Mouse (Mus musculus) thymus, postnatal 14 days (tissue): Measurements from ENCODE around the gene 4933417A18Rik.
A peak's percentile ranks its signal among the peaks of the same experiment; 100 is the strongest.
"Not testable (repeated sequence)": the region's sequence is repeated elsewhere in the genome, so short reads cannot be mapped to it uniquely, and the experiment has no call there.

ENCODE experiments used
- DNase-seq: peaks from one replicate; pipeline ENCODE4 v3.0.0; 2021

Gene 4933417A18Rik

DNA sequence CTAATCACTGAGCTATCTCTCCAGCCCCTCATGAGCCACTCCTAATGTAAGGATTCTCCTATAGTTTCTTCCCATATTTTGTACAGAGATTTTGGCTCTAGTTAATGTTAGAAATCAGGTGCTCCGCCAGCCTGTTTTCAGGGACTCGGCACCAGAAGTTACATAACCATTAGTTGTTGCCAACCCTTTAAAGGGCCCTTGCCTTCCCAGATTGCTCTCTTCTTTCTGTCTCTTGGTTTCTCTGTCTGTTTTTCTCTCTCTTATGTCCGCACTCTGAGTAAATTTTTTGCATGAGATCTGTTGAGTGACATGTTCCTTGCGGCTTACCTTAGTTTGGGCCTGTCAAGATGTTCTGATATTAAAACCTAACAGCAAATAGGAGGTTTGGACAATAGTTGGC, 51.9 kb downstream of the 4933417A18Rik start:
- no peak for DNase-seq

DNA sequence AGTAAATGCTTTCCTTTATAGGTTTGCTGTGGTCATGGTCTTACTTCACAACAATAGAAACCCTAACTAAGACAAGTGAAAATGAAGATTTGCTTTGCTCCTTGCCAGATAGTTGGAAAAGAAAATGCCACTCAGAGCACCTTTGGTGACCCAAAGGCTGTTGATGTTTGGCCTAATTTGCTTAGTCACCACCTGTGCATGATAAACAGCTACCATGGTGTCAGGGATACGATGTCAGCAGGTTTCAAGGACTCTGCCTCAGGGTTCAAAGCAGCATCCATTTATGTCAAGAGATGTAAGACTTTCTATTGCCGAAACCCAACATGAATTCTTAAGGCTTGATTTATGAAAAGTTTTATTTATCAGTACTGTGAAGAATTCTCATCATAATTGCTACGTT, 53.2 kb downstream of the 4933417A18Rik start:
- no peak for DNase-seq

DNA sequence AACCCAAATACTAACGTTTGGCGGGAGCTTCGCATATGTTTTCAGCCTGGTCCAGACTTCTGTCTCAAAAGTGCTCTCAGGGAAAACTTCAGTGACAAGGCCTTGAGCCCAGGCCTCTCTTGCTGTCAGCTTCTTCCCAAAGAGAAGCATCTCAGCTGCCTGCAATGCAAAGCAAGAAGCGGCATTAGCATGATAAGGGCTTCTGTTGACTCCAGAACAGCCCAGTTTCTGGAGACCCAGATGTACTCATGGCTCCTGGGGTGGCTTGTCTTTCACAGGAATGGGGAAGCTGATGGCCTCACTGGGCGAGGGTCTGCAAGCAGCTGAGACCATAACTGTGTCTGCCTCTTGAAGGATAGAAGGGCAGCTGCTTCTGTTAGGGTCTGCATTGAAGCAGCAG, 54.4 kb downstream of the 4933417A18Rik start:
- not testable (repeated sequence) for DNase-seq

DNA sequence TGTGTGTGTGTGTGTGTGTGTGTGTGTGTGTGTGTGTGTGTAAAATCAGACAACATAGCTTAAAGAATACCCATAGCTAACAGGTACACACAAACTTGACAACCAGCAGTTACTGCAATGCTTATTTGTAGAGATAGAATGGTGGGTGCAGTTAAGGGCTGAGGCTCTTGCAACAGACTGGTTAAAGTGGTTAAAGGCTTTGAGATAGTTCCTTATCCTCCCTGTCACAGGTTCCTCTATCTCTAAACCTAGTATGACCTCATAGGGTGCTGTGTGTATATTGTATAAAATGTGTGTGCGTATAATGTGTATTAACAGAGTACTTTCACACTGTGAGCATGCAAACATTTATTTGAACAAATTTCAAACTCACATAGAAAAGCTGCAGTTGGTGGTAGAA, 59.3 kb downstream of the 4933417A18Rik start:
- DNase-seq = not testable (repeated sequence)

DNA sequence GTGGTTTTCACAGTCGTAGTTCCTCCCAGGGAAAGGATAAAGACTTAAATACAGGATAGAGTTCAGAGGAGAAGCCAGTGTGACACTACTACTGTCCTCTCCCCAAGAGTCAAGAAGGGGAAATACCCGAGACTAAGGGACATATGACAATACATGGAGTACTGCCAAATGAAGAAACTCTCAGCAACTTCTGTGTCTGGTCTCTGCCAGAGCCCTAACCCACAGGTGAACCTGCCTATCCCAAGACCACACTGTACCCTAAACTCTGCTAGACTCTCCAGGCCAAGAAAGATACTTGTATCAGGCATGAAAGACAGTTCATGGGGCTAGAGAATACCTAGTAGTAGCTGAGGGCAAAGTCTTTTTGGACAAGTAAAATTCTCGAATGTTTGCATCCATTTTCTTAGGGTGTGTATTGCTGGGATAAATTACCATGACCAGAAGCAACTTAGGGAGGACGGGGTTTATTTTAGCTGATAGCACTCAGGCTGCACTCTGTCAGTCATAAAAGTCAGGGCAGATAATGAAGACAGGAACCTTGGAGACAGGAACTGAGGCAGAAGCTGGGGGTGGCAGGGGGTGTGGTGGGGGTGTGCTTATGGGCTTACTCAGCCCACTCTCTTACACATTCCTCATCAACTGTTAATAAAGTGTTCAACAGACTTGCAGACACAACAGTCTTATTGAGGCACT, 67.5 kb downstream of the 4933417A18Rik start:
- no peak for DNase-seq

DNA sequence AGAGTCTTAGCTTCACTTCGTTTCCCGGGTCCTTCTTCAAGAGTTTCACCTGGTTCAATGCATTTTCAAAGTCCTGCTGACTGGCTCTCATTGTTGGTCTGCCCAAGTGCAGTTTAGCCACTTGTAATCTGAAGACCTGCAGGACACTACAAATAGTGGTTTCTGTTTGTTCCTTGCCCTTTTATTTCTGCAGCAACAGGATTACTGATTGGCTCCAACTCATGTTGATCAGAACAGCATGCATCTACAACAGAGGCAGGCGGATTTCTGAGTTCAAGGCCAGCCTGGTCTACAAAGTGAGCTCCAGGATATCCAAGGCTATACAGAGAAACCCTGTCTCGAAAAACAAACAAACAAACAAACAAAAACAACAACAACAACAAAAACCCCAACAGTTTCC, 68.9 kb downstream of the 4933417A18Rik start:
- no peak for DNase-seq

DNA sequence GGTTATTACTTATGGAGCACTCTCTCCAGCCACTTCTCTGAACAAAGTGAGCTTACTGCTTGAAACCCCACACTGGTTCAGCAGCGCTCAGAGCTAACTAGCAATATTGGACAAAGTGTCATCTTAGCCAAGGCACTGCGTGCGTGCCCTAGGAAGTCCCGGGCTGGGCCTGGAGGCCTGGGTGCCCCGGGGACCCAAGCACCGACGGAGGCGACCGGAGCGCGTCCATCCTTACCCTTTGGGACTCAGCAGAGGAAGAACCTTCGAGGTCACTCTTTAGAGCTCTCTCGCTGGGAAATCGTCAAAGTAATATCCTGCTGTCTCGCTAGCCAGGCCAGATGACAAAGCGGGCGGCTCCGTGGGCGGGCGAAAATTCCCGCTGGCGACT, 69.4 kb downstream of the 4933417A18Rik start:
- DNase-seq = peak; percentile 58

DNA sequence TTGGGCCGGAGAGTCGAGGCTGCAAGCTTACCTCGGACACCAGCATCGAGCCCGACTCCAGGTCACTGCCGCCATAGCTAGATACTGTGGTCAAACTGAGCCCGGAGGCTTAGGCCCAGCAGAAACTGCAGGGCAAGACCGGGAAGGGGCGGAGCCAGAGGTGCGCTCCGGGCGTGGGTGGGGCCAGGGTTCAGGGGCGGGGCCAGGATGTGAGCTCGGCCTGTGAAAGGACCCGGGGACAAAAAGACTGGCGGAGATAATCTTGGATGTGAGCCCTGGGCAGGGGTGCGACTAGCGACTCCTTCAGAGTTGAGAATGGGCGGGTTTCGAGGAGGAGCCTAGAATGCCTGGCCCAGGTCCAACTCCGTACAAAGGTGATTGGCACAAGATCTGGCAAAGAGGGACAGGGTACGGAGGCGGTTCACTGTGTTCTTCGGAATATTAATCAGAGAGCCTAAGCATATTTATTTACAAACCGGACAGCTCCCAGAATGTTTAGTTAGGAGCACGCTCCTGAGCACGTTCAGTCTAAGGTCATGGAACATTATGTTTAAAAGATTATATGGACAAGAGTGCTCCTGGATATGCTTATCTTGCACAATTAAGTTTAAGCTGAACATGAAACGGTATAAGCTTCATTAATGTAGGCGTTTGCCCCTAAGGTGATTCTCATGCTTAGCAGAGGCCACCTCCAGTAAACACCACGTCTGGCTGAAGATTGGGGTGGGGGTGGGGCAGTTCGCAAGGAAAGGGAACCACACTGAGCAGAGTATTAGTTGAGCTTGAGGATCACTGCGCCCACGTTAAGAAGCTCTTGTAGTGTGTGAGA, 70.0 kb downstream of the 4933417A18Rik start:
- peak; percentile 96 for DNase-seq

DNA sequence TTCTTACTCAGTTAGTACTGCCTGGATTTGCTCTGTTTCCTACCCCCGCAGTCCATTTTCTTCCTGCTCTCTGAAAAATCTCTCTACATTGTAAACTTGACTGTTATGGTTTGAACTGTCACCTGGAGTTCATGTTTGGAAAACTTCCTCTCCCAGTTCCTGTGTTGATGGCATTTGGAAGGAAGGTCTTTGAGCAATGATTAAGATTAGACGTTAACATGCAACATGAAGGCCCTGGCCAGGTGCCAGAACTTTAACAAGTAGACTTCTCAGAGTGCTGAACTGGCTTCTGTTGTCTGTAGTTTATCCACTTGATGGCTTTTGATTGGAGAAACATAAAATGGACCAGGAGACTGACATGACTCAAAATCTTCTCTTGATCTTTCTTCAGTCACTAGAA, 71.7 kb downstream of the 4933417A18Rik start:
- DNase-seq = no peak
